Mouse (Mus musculus) left cerebral cortex, adult 9 months (tissue): ENCODE results near the gene Abcg3.
"Not testable (repeated sequence)": the region's sequence is repeated elsewhere in the genome, so short reads cannot be mapped to it uniquely, and the experiment has no call there.

Experiments used
- DNase-seq, 2 experiments: peaks; one replicate each; pipeline ENCODE4 v3.0.0; 2022; ENCODE audit warnings: low spot score in 2 of 2

Abcg3 gene

GRCm38 (mm10) chr5:104982535-104982934 lies at the start of gene Abcg3:
Abcg3 (minus strand) TSS chr5:104982718.
- DNase-seq = no peak

- no peak for DNase-seq
These were observed 30.0 kb upstream of the Abcg3 start for GRCm38 (mm10) chr5:105012551-105012950.

GRCm38 (mm10) chr5:105011570-105011969 lies 29.1 kb upstream of the Abcg3 start:
- no peak for DNase-seq

GRCm38 (mm10) chr5:105010376-105010775 lies 27.9 kb upstream of the Abcg3 start:
- no peak for DNase-seq

- no peak for DNase-seq
These were observed 6.9 kb upstream of the Abcg3 start for GRCm38 (mm10) chr5:104989411-104989810.

GRCm38 (mm10) chr5:104988000-104988399 lies 5.5 kb upstream of the Abcg3 start:
- DNase-seq = no peak

GRCm38 (mm10) chr5:104986706-104987105 lies 4.2 kb upstream of the Abcg3 start:
- DNase-seq = peak in 1 of 2 experiments; percentile 8

- DNase-seq = no peak
These were observed 3.4 kb downstream of the Abcg3 start for GRCm38 (mm10) chr5:104979040-104979513.

- no peak for DNase-seq
These were observed 24.3 kb downstream of the Abcg3 start for GRCm38 (mm10) chr5:104958141-104958793.

GRCm38 (mm10) chr5:104955208-104955607 lies 27.3 kb downstream of the Abcg3 start:
- no peak for DNase-seq

- DNase-seq = no peak
These were observed 35.6 kb downstream of the Abcg3 start for GRCm38 (mm10) chr5:104946951-104947350.

GRCm38 (mm10) chr5:104934148-104934547 lies 48.4 kb downstream of the Abcg3 start:
- DNase-seq = no peak

- not testable (repeated sequence) for DNase-seq
These were observed 76.0 kb downstream of the Abcg3 start for GRCm38 (mm10) chr5:104906556-104906955.
